Mouse (Mus musculus) hindbrain, embryonic 16.5 days (tissue): ENCODE measurements around the gene Col6a2. TPM values are rescaled to one million over a fixed set of nuclear protein-coding genes. Genes with fewer than 3 reads are reported as not detected.

Experiments
- ATAC-seq: fragments of 200-750 bp; cut with Nextera tagmentation; 2 replicates; pipeline ENCODE4 v1.8.0; 2017; ENCODE audit warnings: moderate TSS enrichment, moderate library complexity
- H3K27ac ChIP-seq: fragments of 300-500 bp; sonication (generic); 2 replicates; pipeline ENCODE4 v1.5.1; 2014; ENCODE audit warnings: low read depth, mild to moderate bottlenecking, control low read depth, low read length, moderate library complexity
- H3K27me3 ChIP-seq: fragments of 300-500 bp; sonication (generic); replicated peaks from 2 replicates; pipeline ENCODE4 v1.6.1; 2014; ENCODE audit warnings: low read length; ENCODE audit not compliant: control insufficient read depth, insufficient read depth
- H3K36me3 ChIP-seq: fragments of 300-500 bp; sonication (generic); 2 replicates; pipeline ENCODE4 v1.6.1; 2014; ENCODE audit warnings: mild to moderate bottlenecking, low read length, moderate library complexity, mixed read lengths; ENCODE audit not compliant: control insufficient read depth, insufficient read depth
- H3K4me1 ChIP-seq: fragments of 300-500 bp; sonication (generic); 2 replicates; pipeline ENCODE4 v1.6.1; 2014; ENCODE audit warnings: low read depth, low read length; ENCODE audit not compliant: control insufficient read depth, insufficient read depth
- H3K4me2 ChIP-seq: fragments of 300-500 bp; sonication (generic); 2 replicates; pipeline ENCODE4 v1.6.1; 2014; ENCODE audit warnings: mild to moderate bottlenecking, low read length, control low read depth, moderate library complexity
- H3K4me3 ChIP-seq: fragments of 300-500 bp; sonication (generic); 2 replicates; pipeline ENCODE4 v1.5.1; 2014; ENCODE audit warnings: mild to moderate bottlenecking, low read length, control low read depth, moderate library complexity
- H3K9ac ChIP-seq: fragments of 300-500 bp; sonication (generic); 2 replicates; pipeline ENCODE4 v1.6.1; 2014; ENCODE audit warnings: low read depth, mild to moderate bottlenecking, control low read depth, low read length, moderate library complexity
- H3K9me3 ChIP-seq: fragments of 300-500 bp; sonication (generic); 2 replicates; pipeline ENCODE4 v1.6.1; 2014; ENCODE audit warnings: mild to moderate bottlenecking, low read length, moderate library complexity; ENCODE audit not compliant: control insufficient read depth
- WGBS: fragments of 180-500 bp; shearing (Covaris S2); extraction: QIAGEN DNeasy Blood & Tissue Kit; methylation state at CpG from one replicate; pipeline ENCODE4 v1.1.7; 2014; 5-methylcytosine and 5-hydroxymethylcytosine counted together
- polyA plus RNA-seq: library from polyadenylated mRNA; unstranded; fragments of >200 nt; fragmentation: Nextera tagmentation; extraction: Ambion mirVana; gene quantifications from 2 replicates; pipeline ENCODE4 v1.2.1, GENCODE M21; 2015

Gene Col6a2
- polyA plus RNA-seq, 1 experiment from 2014 or later: 20.0 TPM

- Histone ChIP-seq H3K4me3 (no peak overlapping the region), H3K27ac (no peak overlapping the region), H3K9me3 (0 out of 2 replicates have a peak, but pooled peaks cover 4% of the 10 kb centered on the region), H3K4me2 (no peak overlapping the region), H3K9ac (no peak overlapping the region), H3K27me3 (no peaks in the 10 kb centered on the region), H3K36me3 (no peaks in the 10 kb centered on the region), H3K4me1 (no peaks in the 10 kb centered on the region)
- ATAC-seq: no peak
- WGBS: 79% methylated on average over 2 of the region's 2 CpGs
Measured at GRCm38 (mm10) chr10:76571070-76571469, 52.4 kb downstream of the Col6a2 start.

- 90% methylated on average over 22 of the region's 22 CpGs for WGBS
- Histone ChIP-seq H3K4me3 (no peak overlapping the region), H3K36me3 (no peaks in the 10 kb centered on the region), H3K9me3 (0 out of 2 replicates have a peak, but pooled peaks cover 4% of the 10 kb centered on the region), H3K4me1 (no peaks in the 10 kb centered on the region), H3K27me3 (no peaks in the 10 kb centered on the region), H3K4me2 (no peak overlapping the region), H3K27ac (no peak overlapping the region), H3K9ac (no peak overlapping the region)
- ATAC-seq: no peak
Measured at GRCm38 (mm10) chr10:76569996-76570685, 53.3 kb downstream of the Col6a2 start.

- Histone ChIP-seq H3K27me3 (no peaks in the 10 kb centered on the region), H3K9me3 (no peaks in the 10 kb centered on the region), H3K4me2 (no peak within 1 kb of the TSS), H3K9ac (no peak within 1 kb of the TSS), H3K4me3 (no peak within 1 kb of the TSS), H3K36me3 (no peaks in the 10 kb centered on the region), H3K27ac (no peak within 1 kb of the TSS), H3K4me1 (no peaks in the 10 kb centered on the region)
- 91% methylated on average over 10 of the region's 10 CpGs for WGBS
- no peak for ATAC-seq
Measured at GRCm38 (mm10) chr10:76561972-76562371, 61.5 kb downstream of the Col6a2 start, which contains the start of gene Spatc1l. Gene Spatc1l (plus strand): TSS chr10:76562272.

GRCm38 (mm10) chr10:76554061-76554460 lies 69.4 kb downstream of the Col6a2 start:
- WGBS: 94% methylated on average over 5 of the region's 5 CpGs
- H3K4me1 ChIP-seq: no peaks in the 10 kb centered on the region
- no peak overlapping the region for H3K4me3 ChIP-seq
- H3K9ac ChIP-seq: no peak overlapping the region
- H3K36me3 ChIP-seq: peaks cover 50% of the 10 kb centered on the region
- H3K4me2 ChIP-seq: no peak overlapping the region
- H3K9me3 ChIP-seq: no peaks in the 10 kb centered on the region
- ATAC-seq: no peak
- no peak overlapping the region for H3K27ac ChIP-seq
- no peaks in the 10 kb centered on the region for H3K27me3 ChIP-seq

- Histone ChIP-seq H3K4me1 (no peaks in the 10 kb centered on the region), H3K4me2 (no peak overlapping the region), H3K36me3 (peaks cover 73% of the 10 kb centered on the region), H3K27me3 (no peaks in the 10 kb centered on the region), H3K9ac (no peak overlapping the region), H3K27ac (no peak overlapping the region), H3K4me3 (no peak overlapping the region), H3K9me3 (no peaks in the 10 kb centered on the region)
- no peak for ATAC-seq
- WGBS: 69% methylated on average over 3 of the region's 3 CpGs
Measured at GRCm38 (mm10) chr10:76551556-76551955, 71.9 kb downstream of the Col6a2 start.

GRCm38 (mm10) chr10:76550458-76550857 lies 73.0 kb downstream of the Col6a2 start:
- Histone ChIP-seq H3K4me3 (no peak overlapping the region), H3K9ac (no peak overlapping the region), H3K36me3 (peaks cover 81% of the 10 kb centered on the region), H3K4me1 (no peaks in the 10 kb centered on the region), H3K4me2 (no peak overlapping the region), H3K27ac (no peak overlapping the region), H3K9me3 (no peaks in the 10 kb centered on the region), H3K27me3 (no peaks in the 10 kb centered on the region)
- 87% methylated on average over 5 of the region's 5 CpGs for WGBS
- ATAC-seq: no peak

- no peaks in the 10 kb centered on the region for H3K4me1 ChIP-seq
- no peak overlapping the region for H3K27ac ChIP-seq
- no peak overlapping the region for H3K9ac ChIP-seq
- H3K4me3 ChIP-seq: no peak overlapping the region
- peaks cover 82% of the 10 kb centered on the region for H3K36me3 ChIP-seq
- no peak overlapping the region for H3K4me2 ChIP-seq
- H3K9me3 ChIP-seq: no peaks in the 10 kb centered on the region
- no peak for ATAC-seq
- H3K27me3 ChIP-seq: no peaks in the 10 kb centered on the region
- 95% methylated on average over 8 of the region's 8 CpGs for WGBS
Measured at GRCm38 (mm10) chr10:76548218-76548617, 75.2 kb downstream of the Col6a2 start.

GRCm38 (mm10) chr10:76546566-76546965 lies 76.9 kb downstream of the Col6a2 start:
- no peaks in the 10 kb centered on the region for H3K9me3 ChIP-seq
- H3K36me3 ChIP-seq: peaks cover 79% of the 10 kb centered on the region
- no peak for ATAC-seq
- H3K9ac ChIP-seq: no peak overlapping the region
- H3K4me1 ChIP-seq: no peaks in the 10 kb centered on the region
- no peak overlapping the region for H3K4me3 ChIP-seq
- WGBS: 91% methylated on average over 8 of the region's 8 CpGs
- H3K27me3 ChIP-seq: no peaks in the 10 kb centered on the region
- H3K27ac ChIP-seq: no peak overlapping the region
- no peak overlapping the region for H3K4me2 ChIP-seq
